Mouse (Mus musculus) limb, embryonic 11.5 days (tissue): Measurements from ENCODE around the gene Hbb-bs. TPM values are rescaled to one million over a fixed set of nuclear protein-coding genes. Genes with fewer than 3 reads are reported as not detected.

ENCODE experiments used
- polyA plus RNA-seq: library from polyadenylated mRNA; unstranded; fragments of >200 nt; fragmentation: Nextera tagmentation; extraction: Ambion mirVana; gene quantifications from 2 replicates; pipeline ENCODE4 v1.2.1, GENCODE M21; 2014

The Hbb-bs gene
- polyA plus RNA-seq, 1 experiment from 2014 or later = 207 TPM

Other genes with a start within 250 kb of the Hbb-bs start
- gene Olfr618, start 238.0 kb downstream of the Hbb-bs start, polyA plus RNA-seq = not detected in 2 replicates
- not detected in 2 replicates for gene Olfr619, start 227.5 kb downstream of the Hbb-bs start, polyA plus RNA-seq
- gene Olfr620, start 215.6 kb downstream of the Hbb-bs start, polyA plus RNA-seq = not detected in 2 replicates
- not detected in 2 replicates for gene Olfr622, start 185.4 kb downstream of the Hbb-bs start, polyA plus RNA-seq
- gene Olfr623, start 164.4 kb downstream of the Hbb-bs start, polyA plus RNA-seq = not detected in 2 replicates
- gene Olfr624, start 156.9 kb downstream of the Hbb-bs start, polyA plus RNA-seq = 0.08 and 0.10 TPM in 2 replicates
- gene Olfr625-ps1, start 145.4 kb downstream of the Hbb-bs start, polyA plus RNA-seq = not detected in 2 replicates
- gene Olfr243, start 113.4 kb downstream of the Hbb-bs start, polyA plus RNA-seq = not detected in 2 replicates
- gene Olfr628, start 97.7 kb downstream of the Hbb-bs start, polyA plus RNA-seq = not detected in 2 replicates
- gene Olfr629, start 83.2 kb downstream of the Hbb-bs start, polyA plus RNA-seq = not detected in 2 replicates
- gene Olfr630, start 70.8 kb downstream of the Hbb-bs start, polyA plus RNA-seq = not detected in 2 replicates
- gene Olfr69, start 56.5 kb downstream of the Hbb-bs start, polyA plus RNA-seq = not detected in 2 replicates
- not detected in 2 replicates for gene Olfr68, start 48.4 kb downstream of the Hbb-bs start, polyA plus RNA-seq
- gene Olfr67, start 36.3 kb downstream of the Hbb-bs start, polyA plus RNA-seq = not detected in 2 replicates
- gene Hbb-bt, start 14.1 kb downstream of the Hbb-bs start, polyA plus RNA-seq = 518 and 565 TPM in 2 replicates
- not detected in 2 replicates for gene Hbb-bh2, start 12.4 kb upstream of the Hbb-bs start, polyA plus RNA-seq
- gene Hbb-bh1, start 15.1 kb upstream of the Hbb-bs start, polyA plus RNA-seq = 1,749 and 1,831 TPM in 2 replicates
- gene Hbb-y, start 25.1 kb upstream of the Hbb-bs start, polyA plus RNA-seq = 7,439 and 7,962 TPM in 2 replicates
- gene Olfr66, start 58.2 kb upstream of the Hbb-bs start, polyA plus RNA-seq = not detected in 2 replicates
- gene Olfr64, start 66.4 kb upstream of the Hbb-bs start, polyA plus RNA-seq = not detected in 2 replicates
- gene Olfr65, start 75.4 kb upstream of the Hbb-bs start, polyA plus RNA-seq = not detected in 2 replicates
- not detected in 2 replicates for gene Olfr631, start 100.7 kb upstream of the Hbb-bs start, polyA plus RNA-seq
- gene Olfr632, start 106.3 kb upstream of the Hbb-bs start, polyA plus RNA-seq = not detected in 2 replicates
- not detected in 2 replicates for gene Olfr633, start 116.3 kb upstream of the Hbb-bs start, polyA plus RNA-seq
- not detected in 2 replicates for gene Olfr635, start 143.1 kb upstream of the Hbb-bs start, polyA plus RNA-seq
- gene Olfr638, start 170.7 kb upstream of the Hbb-bs start, polyA plus RNA-seq = not detected in 2 replicates
- not detected in 2 replicates for gene Olfr639, start 189.2 kb upstream of the Hbb-bs start, polyA plus RNA-seq
- gene Olfr640, start 197.5 kb upstream of the Hbb-bs start, polyA plus RNA-seq = not detected in 2 replicates
- not detected in 2 replicates for gene Olfr641, start 207.3 kb upstream of the Hbb-bs start, polyA plus RNA-seq
- not detected in 2 replicates for gene Olfr642, start 224.6 kb upstream of the Hbb-bs start, polyA plus RNA-seq
- gene 4930516K23Rik, start 233.3 kb upstream of the Hbb-bs start, polyA plus RNA-seq = not detected in 2 replicates
- not detected in 2 replicates for gene Olfr644, start 243.8 kb upstream of the Hbb-bs start, polyA plus RNA-seq